Mouse (Mus musculus) liver, embryonic 16.5 days (tissue): ENCODE results near the gene Rnd2. TPM values are rescaled to one million over a fixed set of nuclear protein-coding genes. Genes with fewer than 3 reads are reported as not detected.
"Not testable (repeated sequence)": the region's sequence is repeated elsewhere in the genome, so short reads cannot be mapped to it uniquely, and the experiment has no call there.

ENCODE experiments used
- ATAC-seq: fragments of 200-750 bp; cut with Nextera tagmentation; 2 replicates; pipeline ENCODE4 v1.8.0; 2017; ENCODE audit warnings: low read depth, mild to moderate bottlenecking, moderate number of reproducible peaks, moderate library complexity
- H3K27ac ChIP-seq: fragments of 300-500 bp; sonication (generic); 2 replicates; pipeline ENCODE4 v1.5.1; 2014; ENCODE audit warnings: mild to moderate bottlenecking, low read length
- H3K27me3 ChIP-seq: fragments of 300-500 bp; sonication (generic); 2 replicates; pipeline ENCODE4 v1.6.1; 2014; ENCODE audit warnings: low read depth, low read length, mixed read lengths; ENCODE audit not compliant: control insufficient read depth, insufficient read depth
- H3K36me3 ChIP-seq: fragments of 300-500 bp; sonication (generic); 2 replicates; pipeline ENCODE4 v1.6.1; 2014; ENCODE audit warnings: mild to moderate bottlenecking; ENCODE audit not compliant: control insufficient read depth, insufficient read depth
- H3K4me1 ChIP-seq: fragments of 300-500 bp; sonication (generic); 2 replicates; pipeline ENCODE4 v1.6.1; 2014; ENCODE audit warnings: low read depth, low read length, mixed read lengths; ENCODE audit not compliant: control insufficient read depth
- H3K4me2 ChIP-seq: fragments of 300-500 bp; sonication (generic); 2 replicates; pipeline ENCODE4 v1.6.1; 2014; ENCODE audit warnings: low read depth, low read length, mixed read lengths
- H3K4me3 ChIP-seq: fragments of 300-500 bp; sonication (generic); 2 replicates; pipeline ENCODE4 v1.5.1; 2014; ENCODE audit warnings: low read depth, mild to moderate bottlenecking, low read length
- H3K9ac ChIP-seq: fragments of 300-500 bp; sonication (generic); 2 replicates; pipeline ENCODE4 v1.6.1; 2014; ENCODE audit warnings: low read depth, low read length
- H3K9me3 ChIP-seq: fragments of 300-500 bp; sonication (generic); replicated peaks from 2 replicates; pipeline ENCODE4 v1.6.1; 2016; ENCODE audit warnings: low read length; ENCODE audit not compliant: control insufficient read depth
- WGBS: fragments of 180-500 bp; shearing (Covaris S2); extraction: QIAGEN DNeasy Blood & Tissue Kit; methylation state at CpG from one replicate; pipeline ENCODE4 v1.1.7; 2014; ENCODE audit not compliant: insufficient replicate concordance; 5-methylcytosine and 5-hydroxymethylcytosine counted together
- polyA plus RNA-seq: library from polyadenylated mRNA; unstranded; fragments of >200 nt; fragmentation: Nextera tagmentation; extraction: Ambion mirVana; gene quantifications from 2 replicates; pipeline ENCODE4 v1.2.1, GENCODE M21; 2015

Rnd2 gene
- polyA plus RNA-seq, 1 experiment from 2014 or later: 1.7 TPM

GRCm38 (mm10) chr11:101442127-101442693 is 22.6 kb upstream of the Rnd2 start, which contains the start of gene Rpl27:
Rpl27 (plus strand) TSS chr11:101442298.
- no peaks in the 10 kb centered on the region for H3K27me3 ChIP-seq
- H3K36me3 ChIP-seq: peaks cover 18% of the 10 kb centered on the region
- ATAC-seq: peak; percentile 99
- under 1% methylated on average over 42 of the region's 42 CpGs for WGBS
- peak within 1 kb of the TSS; percentile 86 for H3K9ac ChIP-seq
- peaks cover 15% of the 10 kb centered on the region for H3K4me1 ChIP-seq
- H3K4me3 ChIP-seq: peak within 1 kb of the TSS; percentile 87
- H3K27ac ChIP-seq: peak within 1 kb of the TSS; percentile 72
- H3K4me2 ChIP-seq: peak within 1 kb of the TSS; percentile 72
- no peaks in the 10 kb centered on the region for H3K9me3 ChIP-seq

- Histone ChIP-seq H3K27ac (peak overlapping the region; percentile 72), H3K4me1 (peaks cover 20% of the 10 kb centered on the region), H3K27me3 (no peaks in the 10 kb centered on the region), H3K36me3 (peaks cover 18% of the 10 kb centered on the region), H3K9me3 (no peaks in the 10 kb centered on the region), H3K4me3 (peak overlapping the region; percentile 87), H3K9ac (peak overlapping the region; percentile 86), H3K4me2 (peak overlapping the region; percentile 72)
- WGBS: under 1% methylated on average over 14 of the region's 14 CpGs
- ATAC-seq: no peak
Measured at GRCm38 (mm10) chr11:101442760-101443159, 22.0 kb upstream of the Rnd2 start.

- Histone ChIP-seq H3K4me3 (no peak overlapping the region), H3K4me2 (no peak overlapping the region), H3K27me3 (no peaks in the 10 kb centered on the region), H3K4me1 (peaks cover 32% of the 10 kb centered on the region), H3K9ac (no peak overlapping the region), H3K27ac (0 out of 2 replicates have a peak overlapping the region, but pooled peaks have one; percentile 4), H3K36me3 (peaks cover 18% of the 10 kb centered on the region), H3K9me3 (no peaks in the 10 kb centered on the region)
- no peak for ATAC-seq
- WGBS: 71% methylated on average over 1 of the region's 1 CpGs
Measured at GRCm38 (mm10) chr11:101446319-101446718, 18.5 kb upstream of the Rnd2 start.

DNA sequence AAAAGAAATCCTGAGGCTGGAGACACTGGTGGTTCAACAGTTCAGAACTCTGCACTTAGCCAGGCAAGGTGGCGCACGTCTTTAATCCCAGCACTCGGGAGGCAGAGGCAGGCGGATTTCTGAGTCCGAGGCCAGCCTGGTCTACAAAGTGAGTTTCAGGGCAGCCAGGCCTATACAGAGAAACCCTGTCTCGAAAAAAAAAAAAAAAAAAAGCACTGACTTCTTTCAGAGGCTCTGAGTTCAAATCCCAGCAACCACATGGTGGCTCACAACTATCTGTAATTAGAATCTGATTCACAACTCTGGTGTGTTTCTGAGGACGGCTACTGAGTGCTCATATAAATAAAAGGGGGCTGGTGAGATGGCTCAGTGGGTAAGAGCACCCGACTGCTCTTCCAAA is 17.9 kb upstream of the Rnd2 start:
- not testable (repeated sequence) for H3K27ac ChIP-seq, H3K9ac ChIP-seq, H3K4me3 ChIP-seq, H3K9me3 ChIP-seq, H3K27me3 ChIP-seq, H3K4me2 ChIP-seq, ATAC-seq
- H3K36me3 ChIP-seq: peaks cover 18% of the 10 kb centered on the region
- H3K4me1 ChIP-seq: peaks cover 37% of the 10 kb centered on the region
- WGBS: 78% methylated on average over 8 of the region's 8 CpGs

- Histone ChIP-seq H3K4me2 (peak overlapping the region; percentile 67), H3K9ac (peak overlapping the region; percentile 85; the same call in 1 of the 2 replicates), H3K4me1 (peaks cover 42% of the 10 kb centered on the region)
Measured at GRCm38 (mm10) chr11:101447786-101448185, 17.0 kb upstream of the Rnd2 start.

GRCm38 (mm10) chr11:101448274-101448746 is 16.5 kb upstream of the Rnd2 start, which contains the start of gene Ifi35:
Ifi35 (plus strand) TSS chr11:101448407.
- Histone ChIP-seq H3K27me3 (no peaks in the 10 kb centered on the region), H3K36me3 (peaks cover 18% of the 10 kb centered on the region), H3K9ac (peak within 1 kb of the TSS; percentile 85), H3K4me3 (peak within 1 kb of the TSS; percentile 86), H3K9me3 (no peaks in the 10 kb centered on the region), H3K4me2 (peak within 1 kb of the TSS; percentile 67), H3K27ac (peak within 1 kb of the TSS; percentile 95), H3K4me1 (peaks cover 37% of the 10 kb centered on the region)
- WGBS: 2% methylated on average over 10 of the region's 10 CpGs
- peak; percentile 87 for ATAC-seq

More at GRCm38 (mm10) chr11:101447786-101448185, 17.0 kb upstream of the Rnd2 start:
- Histone ChIP-seq H3K36me3 (peaks cover 18% of the 10 kb centered on the region), H3K9me3 (no peaks in the 10 kb centered on the region), H3K27me3 (no peaks in the 10 kb centered on the region), H3K4me3 (peak overlapping the region; percentile 86), H3K27ac (peak overlapping the region; percentile 95)
- ATAC-seq: no peak
- WGBS: 81% methylated on average over 5 of the region's 5 CpGs

DNA sequence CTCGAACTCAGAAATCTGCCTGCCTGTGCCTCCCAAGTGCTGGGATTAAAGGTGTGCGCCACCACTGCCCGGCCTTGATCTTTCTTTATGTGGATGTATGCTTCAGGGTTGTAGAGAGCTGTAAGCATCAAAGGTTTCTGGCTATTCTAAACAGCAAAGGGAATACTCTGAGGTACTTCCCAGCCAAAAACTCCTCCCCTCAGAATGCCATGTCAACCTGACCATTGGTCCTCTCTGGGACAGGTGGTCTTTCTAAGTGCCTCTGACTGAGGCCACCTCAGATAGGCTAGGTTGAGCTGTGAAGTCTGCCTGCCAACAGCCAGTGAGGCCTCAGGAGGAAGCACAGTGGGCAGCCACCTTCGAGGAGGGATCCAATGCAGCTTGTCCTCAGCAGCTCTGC is 15.9 kb upstream of the Rnd2 start:
- Histone ChIP-seq H3K4me1 (peaks cover 32% of the 10 kb centered on the region), H3K27me3 (no peaks in the 10 kb centered on the region), H3K4me3 (peak overlapping the region; percentile 86), H3K4me2 (peak overlapping the region; percentile 67), H3K9ac (peak overlapping the region; percentile 85), H3K27ac (peak overlapping the region; percentile 95), H3K36me3 (peaks cover 13% of the 10 kb centered on the region), H3K9me3 (no peaks in the 10 kb centered on the region)
- peak; percentile 33 for ATAC-seq
- WGBS: 35% methylated on average over 4 of the region's 4 CpGs

- Histone ChIP-seq H3K4me1 (peaks cover 29% of the 10 kb centered on the region), H3K9ac (peak overlapping the region; percentile 85; the same call in 1 of the 2 replicates), H3K4me3 (peak overlapping the region; percentile 86), H3K4me2 (peak overlapping the region; percentile 67), H3K27ac (peak overlapping the region; percentile 95)
- H3K27me3 ChIP-seq, ATAC-seq, H3K9me3 ChIP-seq, H3K36me3 ChIP-seq: not testable (repeated sequence)
- WGBS: 65% methylated on average over 4 of the region's 4 CpGs
Measured at GRCm38 (mm10) chr11:101449596-101449995, 15.2 kb upstream of the Rnd2 start.

GRCm38 (mm10) chr11:101450394-101450793 is 14.4 kb upstream of the Rnd2 start:
- Histone ChIP-seq H3K36me3 (no peaks in the 10 kb centered on the region), H3K9me3 (no peaks in the 10 kb centered on the region), H3K4me2 (no peak overlapping the region), H3K9ac (no peak overlapping the region), H3K4me1 (peaks cover 27% of the 10 kb centered on the region), H3K27me3 (no peaks in the 10 kb centered on the region), H3K4me3 (no peak overlapping the region), H3K27ac (no peak overlapping the region)
- no peak for ATAC-seq
- 77% methylated on average over 3 of the region's 3 CpGs for WGBS
